Mouse (Mus musculus): ENCODE measurements at regions not wholly inside any gene's neighbourhood (a gene's known extent, or its start where the extent isn't known, plus 50 kb on each side); places are given as distances from the start of the nearest gene placed in this dataset.

GRCm38 (mm10) chr5:118867511-118867910 is 307.0 kb downstream of the Med13l start:
- TF ChIP-seq CTCF (IDR thresholded peaks at IDR 0.05), result no peak
- TF ChIP-seq EP300 (IDR thresholded peaks at IDR 0.05), result no peak

All from lung, postnatal 0 days (tissue).